Mouse (Mus musculus) liver, adult 2 months (tissue): Measurements from ENCODE around the gene Arfgef3. TPM values are rescaled to one million over a fixed set of nuclear protein-coding genes. Genes with fewer than 3 reads are reported as not detected.

Experiments
- DNase-seq: peaks from one replicate; pipeline ENCODE4 v3.0.0-alpha.2; 2011; ENCODE audit warnings: low read depth, low spot score; ENCODE audit errors: extremely low read depth
- H3K27ac ChIP-seq: fragments of 200-500 bp; replicated peaks from 2 replicates; pipeline ENCODE4 v1.5.1; 2012; ENCODE audit warnings: low read depth, mild to moderate bottlenecking, control low read depth, inconsistent platforms, low read length; ENCODE audit not compliant: insufficient read depth
- H3K27me3 ChIP-seq: fragments of 200-500 bp; 2 replicates; pipeline ENCODE4 v1.6.1; 2012; ENCODE audit warnings: mild to moderate bottlenecking, moderate library complexity, low read length, inconsistent platforms; ENCODE audit not compliant: control insufficient read depth, insufficient read depth
- H3K36me3 ChIP-seq: fragments of 200-500 bp; 2 replicates; pipeline ENCODE4 v1.6.1; 2012; ENCODE audit warnings: low read length, inconsistent platforms; ENCODE audit not compliant: control insufficient read depth, insufficient read depth
- H3K4me1 ChIP-seq: fragments of 200-500 bp; 2 replicates; pipeline ENCODE4 v1.6.1; 2011; ENCODE audit warnings: low read length; ENCODE audit not compliant: control insufficient read depth, insufficient read depth
- H3K4me3 ChIP-seq: fragments of 200-500 bp; 2 replicates; pipeline ENCODE4 v1.5.1; 2011; ENCODE audit warnings: low read depth, mild to moderate bottlenecking, control low read depth, low read length, moderate library complexity; ENCODE audit not compliant: insufficient read depth
- H3K79me2 ChIP-seq: fragments of 200-500 bp; 2 replicates; pipeline ENCODE4 v1.6.1; 2012; ENCODE audit warnings: inconsistent platforms, mild to moderate bottlenecking, low read length, moderate library complexity; ENCODE audit not compliant: control insufficient read depth, insufficient read depth
- H3K9ac ChIP-seq: fragments of 200-500 bp; 2 replicates; pipeline ENCODE4 v1.6.1; 2012; ENCODE audit warnings: low read depth, mild to moderate bottlenecking, control low read depth, inconsistent platforms, low read length
- CTCF ChIP-seq: fragments of 200-500 bp; IDR thresholded peaks from 2 replicates; pipeline ENCODE4 v1.5.1; 2011; ENCODE audit warnings: low read depth, low read length, control low read depth
- POLR2A ChIP-seq: fragments of 200-500 bp; IDR thresholded peaks from 2 replicates; pipeline ENCODE4 v1.6.1; 2011; ENCODE audit warnings: low read length, control low read depth; ENCODE audit not compliant: insufficient read depth; ENCODE audit errors: extremely low read depth
- WGBS: fragments of 180-500 bp; shearing (Covaris S2); methylation state at CpG from one replicate; pipeline ENCODE4 v1.1.7; 2018; 5-methylcytosine and 5-hydroxymethylcytosine counted together
- polyA plus RNA-seq: library from polyadenylated mRNA; depleted of rRNA; stranded (reverse); fragments of >200 nt; gene quantifications from 2 replicates; pipeline ENCODE4 v1.2.3, GENCODE M21; 2012
- total RNA-seq: library from RNA; depleted of rRNA; stranded (reverse); fragments of >200 nt; gene quantifications from 2 replicates; pipeline ENCODE4 v1.2.3, GENCODE M21; 2014

Gene Arfgef3
- total and polyA plus RNA-seq, 2 experiments: under 0.01 TPM; not detected in 1

- Histone ChIP-seq H3K27ac (no peak overlapping the region), H3K4me3 (no peak overlapping the region), H3K4me1 (no peaks in the 10 kb centered on the region), H3K79me2 (no peaks in the 10 kb centered on the region), H3K36me3 (no peaks in the 10 kb centered on the region), H3K9ac (no peak overlapping the region), H3K27me3 (no peaks in the 10 kb centered on the region)
- no peak for DNase-seq
- WGBS: 60% methylated on average over 10 of the region's 10 CpGs
- no peak for TF ChIP-seq POLR2A
Observed at GRCm38 (mm10) chr10:18646035-18646434, 97.7 kb downstream of the Arfgef3 start.

GRCm38 (mm10) chr10:18644346-18644745, 99.4 kb downstream of the Arfgef3 start:
- Histone ChIP-seq H3K27ac (no peak overlapping the region), H3K4me1 (no peaks in the 10 kb centered on the region), H3K9ac (no peak overlapping the region), H3K27me3 (no peaks in the 10 kb centered on the region), H3K79me2 (no peaks in the 10 kb centered on the region), H3K36me3 (no peaks in the 10 kb centered on the region), H3K4me3 (no peak overlapping the region)
- DNase-seq: no peak
- 100% methylated on average over 1 of the region's 1 CpGs for WGBS
- no peak for TF ChIP-seq CTCF
- no peak for TF ChIP-seq POLR2A

- no peak overlapping the region for H3K4me3 ChIP-seq
- no peaks in the 10 kb centered on the region for H3K4me1 ChIP-seq
- no peak for TF ChIP-seq POLR2A
- no peak for TF ChIP-seq CTCF
- H3K27ac ChIP-seq: no peak overlapping the region
- H3K9ac ChIP-seq: no peak overlapping the region
- no peaks in the 10 kb centered on the region for H3K36me3 ChIP-seq
- peak; percentile 9 for DNase-seq
- H3K27me3 ChIP-seq: no peaks in the 10 kb centered on the region
- H3K79me2 ChIP-seq: no peaks in the 10 kb centered on the region
- WGBS: 48% methylated on average over 3 of the region's 3 CpGs
Observed at GRCm38 (mm10) chr10:18643506-18643905, 100.2 kb downstream of the Arfgef3 start.

DNA sequence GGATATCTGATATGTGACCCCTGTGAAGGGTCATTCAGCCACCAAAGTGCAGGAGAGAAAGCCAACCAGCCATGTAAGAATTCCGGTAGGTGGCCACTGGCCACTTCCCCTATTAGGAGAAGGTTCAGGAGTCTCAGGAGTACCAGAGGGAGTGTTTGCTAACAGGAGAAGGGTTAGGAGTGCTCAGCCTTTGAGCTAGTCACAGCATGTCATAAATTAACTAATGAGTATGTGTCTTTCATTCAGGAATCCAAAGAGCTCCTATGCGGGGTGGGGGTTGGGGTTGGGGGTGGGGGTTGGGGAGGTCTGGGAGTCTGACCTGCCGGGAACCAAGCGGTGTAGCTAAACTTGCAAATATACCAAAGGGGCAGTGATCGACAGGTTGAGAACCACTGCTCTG, 100.9 kb downstream of the Arfgef3 start:
- H3K9ac ChIP-seq: no peak overlapping the region
- no peak for TF ChIP-seq POLR2A
- TF ChIP-seq CTCF: no peak
- DNase-seq: no peak
- no peaks in the 10 kb centered on the region for H3K36me3 ChIP-seq
- no peak overlapping the region for H3K27ac ChIP-seq
- H3K4me1 ChIP-seq: no peaks in the 10 kb centered on the region
- no peaks in the 10 kb centered on the region for H3K27me3 ChIP-seq
- no peaks in the 10 kb centered on the region for H3K79me2 ChIP-seq
- 58% methylated on average over 5 of the region's 5 CpGs for WGBS
- H3K4me3 ChIP-seq: no peak overlapping the region

GRCm38 (mm10) chr10:18640596-18640995, 103.2 kb downstream of the Arfgef3 start:
- H3K27me3 ChIP-seq: no peaks in the 10 kb centered on the region
- no peak overlapping the region for H3K9ac ChIP-seq
- 89% methylated on average over 5 of the region's 5 CpGs for WGBS
- no peak for DNase-seq
- H3K27ac ChIP-seq: no peak overlapping the region
- no peaks in the 10 kb centered on the region for H3K79me2 ChIP-seq
- TF ChIP-seq CTCF (no peak), POLR2A (no peak)
- H3K4me1 ChIP-seq: no peaks in the 10 kb centered on the region
- H3K4me3 ChIP-seq: no peak overlapping the region
- H3K36me3 ChIP-seq: no peaks in the 10 kb centered on the region

DNA sequence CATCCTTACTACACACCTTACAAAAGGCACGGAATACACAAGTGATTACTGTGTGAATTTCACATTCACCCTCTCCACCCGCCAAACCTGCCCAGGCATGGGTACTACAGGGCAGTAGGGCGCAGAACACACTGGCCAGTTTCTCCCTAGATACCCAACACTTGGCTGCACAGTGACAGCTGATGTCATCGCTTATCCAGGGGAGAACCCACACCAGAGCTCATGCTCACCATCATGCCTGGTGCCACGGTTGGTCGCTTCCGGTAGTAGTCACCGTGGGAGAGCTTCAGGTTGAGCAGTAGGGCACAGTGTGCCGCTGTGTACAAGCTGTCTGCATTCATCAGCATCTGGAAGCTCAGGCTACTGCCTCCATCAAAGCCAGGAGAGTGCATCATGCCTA, 108.3 kb downstream of the Arfgef3 start:
- Histone ChIP-seq H3K4me3 (no peak overlapping the region), H3K9ac (no peak overlapping the region), H3K4me1 (no peaks in the 10 kb centered on the region), H3K27ac (no peak overlapping the region), H3K27me3 (no peaks in the 10 kb centered on the region), H3K79me2 (no peaks in the 10 kb centered on the region), H3K36me3 (no peaks in the 10 kb centered on the region)
- no peak for TF ChIP-seq CTCF
- TF ChIP-seq POLR2A: no peak
- no peak for DNase-seq
- WGBS: 95% methylated on average over 9 of the region's 9 CpGs
